Mouse (Mus musculus): ENCODE measurements around the gene Katnbl1.

GRCm38 (mm10) chr2:112348246-112348645, 30.8 kb upstream of the Katnbl1 start:
- TF ChIP-seq POLR2A (IDR thresholded peaks at IDR 0.05; ENCODE audit: insufficient read length, low read depth) (no peak), TCF3 (IDR thresholded peaks at IDR 0.05; ENCODE audit: insufficient read length, low read depth) (no peak), MYOD1 (IDR thresholded peaks at IDR 0.05; ENCODE audit: control insufficient read depth in 1 of 3, insufficient read length in 2 of 3, low read depth in 2 of 3) (no peak), MAX (IDR thresholded peaks at IDR 0.05; ENCODE audit: low read depth) (no peak), POLR2AphosphoS2 (IDR thresholded peaks at IDR 0.05; ENCODE audit: insufficient read length, low read depth) (no peak), CEBPB (IDR thresholded peaks at IDR 0.05; ENCODE audit: insufficient read depth, poor library complexity, severe bottlenecking) (no peak), USF1 (IDR thresholded peaks at IDR 0.05; ENCODE audit: low read depth) (no peak), REST (IDR thresholded peaks at IDR 0.05; ENCODE audit: insufficient read depth, insufficient read length) (no peak)
